Mouse (Mus musculus): ENCODE data around the gene Tmem178. TPM values are rescaled to one million over a fixed set of nuclear protein-coding genes. Genes with fewer than 3 reads are reported as not detected.
A peak's percentile ranks its signal among the peaks of the same experiment; 100 is the strongest.

Gene Tmem178
- polyA plus RNA-seq, 1 experiment from 2014 or later, result 4.5 TPM

DNA sequence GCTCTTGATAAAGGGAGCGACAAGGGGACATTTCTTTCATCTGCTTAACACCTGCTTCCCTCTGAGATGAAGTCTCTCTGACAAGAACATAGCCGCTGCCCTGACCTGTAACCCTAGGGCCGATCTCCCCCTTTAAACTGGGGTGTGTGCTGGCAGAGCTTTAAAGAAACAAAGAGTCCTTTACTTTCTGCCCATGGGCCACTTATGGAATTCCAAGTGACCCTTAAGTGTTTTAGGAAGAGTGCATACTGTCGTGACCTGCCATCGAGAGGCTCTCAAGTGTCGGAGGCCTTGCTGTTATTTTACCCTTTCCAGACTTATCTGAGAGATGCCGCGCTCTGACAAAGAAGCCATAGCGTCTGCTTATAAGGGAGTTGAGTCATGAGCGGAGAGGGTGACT, 35.7 kb downstream of the Tmem178 start:
- H3K27ac ChIP-seq, result no peak overlapping the region
- no peak for DNase-seq (ENCODE audit: low spot score)
- H3K27me3 ChIP-seq (ENCODE audit: insufficient read depth, poor library complexity, severe bottlenecking), result no peaks in the 10 kb centered on the region
- H3K4me1 ChIP-seq, result peaks cover 9% of the 10 kb centered on the region; the same call in 1 of the 2 replicates
- 34% methylated on average over 10 of the region's 10 CpGs for WGBS
- H3K36me3 ChIP-seq, result no peaks in the 10 kb centered on the region
- H3K4me3 ChIP-seq, result no peak overlapping the region; the same call in 1 of the 2 replicates
- no peaks in the 10 kb centered on the region for H3K9me3 ChIP-seq

DNA sequence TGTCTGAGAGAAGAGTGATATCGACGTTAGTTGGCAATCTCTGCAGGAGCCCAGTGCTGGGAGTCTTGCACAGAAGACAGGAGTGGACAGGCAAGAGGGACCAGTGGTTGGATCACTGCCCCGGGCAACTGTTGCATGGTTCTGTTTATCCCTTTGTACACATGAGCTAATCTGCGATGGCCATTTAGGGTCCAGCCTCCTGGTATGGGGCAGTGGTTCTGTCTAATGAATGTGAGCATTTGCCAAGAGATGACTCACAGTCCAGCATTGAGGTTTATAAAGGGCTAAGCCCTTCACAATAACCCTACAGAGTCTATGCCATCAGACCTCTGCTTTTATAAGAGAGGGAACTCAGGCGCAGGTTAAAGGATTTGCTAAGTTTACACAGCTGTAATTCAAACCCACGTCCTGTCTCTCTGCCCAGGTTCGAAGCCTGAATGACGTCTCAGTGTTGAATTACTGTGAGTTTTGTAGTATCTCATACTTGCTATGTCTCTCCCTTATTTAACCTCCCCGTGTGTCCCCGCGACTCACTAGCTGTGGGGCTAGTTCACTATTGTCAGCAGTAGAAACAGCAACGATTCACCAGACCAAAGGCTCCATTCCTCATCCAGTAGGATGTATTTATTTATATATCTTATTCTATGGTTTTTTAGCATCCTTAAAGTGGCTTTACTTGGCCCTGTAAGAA, 37.4 kb downstream of the Tmem178 start:
- WGBS, result 81% methylated on average over 12 of the region's 12 CpGs
- Histone ChIP-seq H3K4me3 (no peak overlapping the region), H3K27ac (peak overlapping the region; percentile 29; the same call in 1 of the 2 replicates), H3K4me1 (peaks cover 9% of the 10 kb centered on the region; the same call in 1 of the 2 replicates), H3K27me3 (ENCODE audit: insufficient read depth, poor library complexity, severe bottlenecking) (no peaks in the 10 kb centered on the region), H3K9me3 (no peaks in the 10 kb centered on the region), H3K36me3 (no peaks in the 10 kb centered on the region)
- no peak for DNase-seq (ENCODE audit: low spot score)

DNA sequence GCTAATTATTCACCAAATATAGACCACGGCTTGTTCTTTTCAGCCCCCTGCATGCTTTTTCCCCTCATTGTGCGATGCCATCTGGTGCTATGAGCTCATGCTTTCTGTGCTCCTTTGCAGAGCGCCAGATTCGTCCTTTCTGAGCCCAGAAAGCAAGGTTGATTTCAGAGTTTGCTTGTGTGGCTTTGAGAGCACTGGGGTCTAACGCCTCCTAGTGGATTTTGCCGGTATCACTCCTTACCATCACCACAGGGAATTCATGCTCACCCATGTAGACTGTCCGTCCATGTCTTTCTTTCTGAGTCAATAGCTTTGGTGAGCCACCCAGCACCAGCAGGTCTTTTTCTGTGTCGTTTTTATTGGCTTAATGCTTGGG, 38.0 kb downstream of the Tmem178 start:
- DNase-seq (ENCODE audit: low spot score), result peak; percentile 81
- Histone ChIP-seq H3K4me3 (no peak overlapping the region), H3K27ac (no peak overlapping the region), H3K9me3 (no peaks in the 10 kb centered on the region), H3K4me1 (peaks cover 9% of the 10 kb centered on the region; the same call in 1 of the 2 replicates), H3K27me3 (ENCODE audit: insufficient read depth, poor library complexity, severe bottlenecking) (no peaks in the 10 kb centered on the region), H3K36me3 (no peaks in the 10 kb centered on the region)
- 18% methylated on average over 8 of the region's 8 CpGs for WGBS

DNA sequence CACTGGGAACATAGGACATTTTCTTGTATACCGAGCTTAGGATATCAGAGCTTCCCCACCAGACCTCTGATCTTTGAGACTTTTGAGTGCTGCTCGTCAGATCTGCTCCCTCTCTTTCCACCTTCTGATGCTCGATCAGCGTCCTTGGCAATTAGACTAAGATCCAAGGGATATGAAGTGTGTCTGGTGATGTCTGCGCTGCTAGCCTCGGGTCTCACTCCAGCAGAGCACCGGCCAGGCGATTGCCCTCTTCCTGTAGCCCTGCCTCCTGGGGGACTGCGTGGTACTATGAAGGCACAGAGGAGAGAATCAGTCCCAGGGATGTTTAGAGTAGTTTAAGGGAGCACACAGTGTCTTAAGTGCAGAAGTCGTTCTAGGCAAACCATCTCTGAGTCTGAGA, 38.5 kb downstream of the Tmem178 start:
- 78% methylated on average over 10 of the region's 10 CpGs for WGBS
- peaks cover 9% of the 10 kb centered on the region; the same call in 1 of the 2 replicates for H3K4me1 ChIP-seq

DNA sequence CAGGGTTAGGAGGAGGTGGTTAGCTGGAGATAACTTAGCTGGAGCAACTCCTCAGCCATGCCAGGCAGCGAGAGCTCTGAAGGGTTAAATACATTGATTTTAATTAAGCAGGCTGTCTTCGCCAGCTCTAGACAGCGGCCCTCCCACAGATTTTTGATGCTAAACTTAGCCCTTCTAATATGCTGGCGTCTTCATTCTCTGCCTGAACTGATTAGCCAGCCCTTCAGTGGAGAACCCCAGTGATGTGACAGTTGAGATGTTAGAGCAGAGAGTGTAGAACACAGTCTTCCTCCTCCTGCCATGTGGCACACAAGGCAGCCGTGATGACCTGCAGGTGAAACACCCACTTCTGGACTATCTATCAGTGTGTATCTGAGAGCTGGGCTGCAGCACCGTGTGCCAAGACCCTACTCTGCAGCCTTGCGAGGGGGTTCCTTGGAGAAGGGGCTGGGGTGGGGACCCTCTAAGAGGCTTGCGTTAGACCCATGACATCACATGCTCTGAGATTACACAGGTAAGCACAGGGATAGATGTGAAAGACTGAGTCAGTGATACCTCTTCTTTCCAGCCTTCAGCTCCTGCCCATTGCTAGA, 47.2 kb downstream of the Tmem178 start:
- Histone ChIP-seq H3K36me3 (0 out of 2 replicates have a peak, but pooled peaks cover 3% of the 10 kb centered on the region), H3K4me1 (peaks cover 9% of the 10 kb centered on the region), H3K9me3 (no peaks in the 10 kb centered on the region), H3K27me3 (ENCODE audit: insufficient read depth, poor library complexity, severe bottlenecking) (no peaks in the 10 kb centered on the region), H3K27ac (0 out of 2 replicates have a peak overlapping the region, but pooled peaks have one; percentile 22), H3K4me3 (no peak overlapping the region)
- no peak for DNase-seq (ENCODE audit: low spot score)
- WGBS, result 41% methylated on average over 8 of the region's 8 CpGs

More for the DNA sequence above, 38.5 kb downstream of the Tmem178 start:
- H3K36me3 ChIP-seq, result no peaks in the 10 kb centered on the region
- no peak overlapping the region for H3K27ac ChIP-seq
- DNase-seq (ENCODE audit: low spot score), result no peak
- H3K9me3 ChIP-seq, result no peaks in the 10 kb centered on the region
- H3K4me3 ChIP-seq, result no peak overlapping the region
- no peaks in the 10 kb centered on the region for H3K27me3 ChIP-seq (ENCODE audit: insufficient read depth, poor library complexity, severe bottlenecking)

DNA sequence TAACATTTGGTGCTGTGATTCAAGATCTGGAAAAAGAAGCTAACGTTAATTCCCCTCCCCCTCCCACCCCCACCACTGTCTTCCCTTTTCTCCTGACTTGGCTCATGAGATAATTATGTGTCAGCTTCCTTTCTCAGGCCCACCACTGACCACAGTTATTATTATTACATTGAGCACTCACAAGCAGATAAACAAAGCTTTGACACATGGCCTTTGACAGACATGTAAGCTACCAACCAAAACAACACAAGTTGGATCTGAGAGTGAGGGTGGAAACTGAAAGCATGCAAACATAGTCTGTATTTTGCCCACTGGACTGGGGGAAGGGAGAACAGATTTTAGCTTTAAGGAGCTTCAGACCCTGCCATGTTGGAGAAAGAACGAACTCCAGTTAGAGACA, 52.8 kb downstream of the Tmem178 start:
- Histone ChIP-seq H3K27me3 (ENCODE audit: insufficient read depth, poor library complexity, severe bottlenecking) (no peaks in the 10 kb centered on the region), H3K4me3 (no peak overlapping the region), H3K27ac (no peak overlapping the region), H3K4me1 (no peaks in the 10 kb centered on the region; the same call in 1 of the 2 replicates), H3K9me3 (no peaks in the 10 kb centered on the region), H3K36me3 (peaks cover 3% of the 10 kb centered on the region; the same call in 1 of the 2 replicates)
- WGBS, result 56% methylated on average over 2 of the region's 2 CpGs
- no peak for DNase-seq (ENCODE audit: low spot score)

DNA sequence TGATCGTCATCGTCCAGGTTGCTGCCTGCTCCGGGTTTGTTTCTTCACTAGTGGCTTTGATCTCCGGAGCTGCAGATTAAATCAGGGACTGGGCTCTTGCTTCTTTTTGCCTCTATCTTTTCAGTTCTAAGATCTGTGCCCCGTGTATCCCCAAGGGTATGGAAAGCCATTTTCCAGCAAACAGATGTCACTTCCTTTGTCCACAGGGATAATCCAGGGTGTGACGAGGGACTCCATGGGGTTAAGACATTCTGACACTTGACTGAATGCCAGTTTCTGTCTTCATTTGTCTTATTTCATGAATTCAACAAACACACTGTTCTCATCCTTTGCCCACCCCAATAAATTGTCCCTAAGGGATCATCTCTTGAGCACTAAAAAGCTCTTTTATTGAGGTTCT, 54.5 kb downstream of the Tmem178 start:
- Histone ChIP-seq H3K36me3 (peaks cover 3% of the 10 kb centered on the region; the same call in 1 of the 2 replicates), H3K27me3 (ENCODE audit: insufficient read depth, poor library complexity, severe bottlenecking) (no peaks in the 10 kb centered on the region), H3K9me3 (no peaks in the 10 kb centered on the region), H3K4me3 (no peak overlapping the region), H3K27ac (no peak overlapping the region), H3K4me1 (peaks cover 2% of the 10 kb centered on the region; the same call in 1 of the 2 replicates)
- no peak for DNase-seq (ENCODE audit: low spot score)
- 64% methylated on average over 6 of the region's 6 CpGs for WGBS

DNA sequence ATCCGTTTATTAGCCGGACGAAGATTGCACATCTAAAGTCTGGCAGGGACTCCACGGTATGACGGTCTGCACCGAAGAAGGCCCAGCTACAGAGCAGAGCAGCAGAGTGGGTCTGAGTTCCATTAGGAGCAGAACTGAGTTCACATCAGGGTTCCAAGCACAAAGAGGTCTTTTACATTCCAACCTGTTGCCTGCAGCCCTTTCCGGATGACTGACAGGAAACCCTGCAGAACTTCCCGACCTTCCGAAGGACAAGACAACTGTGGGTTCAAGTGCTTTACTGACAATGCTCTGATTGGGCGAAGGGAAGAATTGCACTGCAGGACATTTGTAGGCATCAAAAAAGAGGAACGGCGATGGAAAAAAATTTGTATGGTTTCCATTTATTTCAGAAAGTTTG, 56.6 kb downstream of the Tmem178 start:
- Histone ChIP-seq H3K27me3 (ENCODE audit: insufficient read depth, poor library complexity, severe bottlenecking) (no peaks in the 10 kb centered on the region), H3K4me3 (no peak overlapping the region), H3K9me3 (no peaks in the 10 kb centered on the region), H3K27ac (no peak overlapping the region), H3K36me3 (peaks cover 2% of the 10 kb centered on the region; the same call in 1 of the 2 replicates), H3K4me1 (peaks cover 18% of the 10 kb centered on the region)
- 75% methylated on average over 12 of the region's 12 CpGs for WGBS
- no peak for DNase-seq (ENCODE audit: low spot score)

DNA sequence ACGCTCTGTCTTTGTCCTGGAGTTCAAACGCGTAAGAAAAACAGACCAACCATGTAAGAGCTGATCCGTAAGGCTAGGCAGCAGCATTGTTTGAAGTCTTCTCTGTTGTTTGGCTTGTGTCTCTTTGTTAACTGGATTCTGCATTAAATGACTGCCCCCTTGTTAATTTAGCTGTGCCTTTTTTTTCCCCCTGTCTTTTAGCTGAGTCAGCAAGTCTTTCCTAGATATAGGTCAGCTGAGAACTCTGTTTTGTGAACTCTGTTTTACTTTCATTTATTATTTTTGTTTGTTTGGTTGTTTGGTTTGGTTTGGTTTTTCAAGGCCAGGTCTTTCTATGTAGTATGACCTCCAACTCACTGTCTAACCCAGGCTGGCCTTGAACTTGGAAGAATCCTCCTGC, 57.2 kb downstream of the Tmem178 start:
- H3K27me3 ChIP-seq (ENCODE audit: insufficient read depth, poor library complexity, severe bottlenecking), result no peaks in the 10 kb centered on the region
- WGBS, result 92% methylated on average over 4 of the region's 4 CpGs
- no peak for DNase-seq (ENCODE audit: low spot score)
- no peak overlapping the region for H3K4me3 ChIP-seq
- H3K27ac ChIP-seq, result no peak overlapping the region
- H3K9me3 ChIP-seq, result no peaks in the 10 kb centered on the region
- peaks cover 20% of the 10 kb centered on the region for H3K4me1 ChIP-seq
- no peaks in the 10 kb centered on the region; the same call in 1 of the 2 replicates for H3K36me3 ChIP-seq

DNA sequence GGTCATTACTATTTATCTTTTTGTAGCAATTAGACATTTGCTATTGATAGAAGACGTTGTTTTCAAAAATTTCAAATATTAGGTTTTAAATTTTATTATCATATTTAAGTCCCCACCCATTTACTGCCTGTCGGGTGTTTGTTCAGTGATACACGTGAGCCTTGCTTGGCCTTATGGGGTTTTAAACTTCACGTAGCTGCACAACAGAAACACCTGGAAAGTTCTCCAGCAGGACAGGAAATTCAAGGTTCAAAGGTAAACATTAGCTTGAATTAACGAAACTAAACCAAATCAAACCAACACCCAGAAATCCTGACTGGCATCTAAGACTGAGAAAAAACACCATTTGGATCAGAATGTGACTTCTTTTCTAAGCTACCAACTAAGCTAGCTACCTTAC, 57.7 kb downstream of the Tmem178 start:
- Histone ChIP-seq H3K4me3 (no peak overlapping the region), H3K27ac (no peak overlapping the region), H3K4me1 (peaks cover 20% of the 10 kb centered on the region), H3K36me3 (no peaks in the 10 kb centered on the region), H3K9me3 (no peaks in the 10 kb centered on the region), H3K27me3 (ENCODE audit: insufficient read depth, poor library complexity, severe bottlenecking) (no peaks in the 10 kb centered on the region)
- 81% methylated on average over 5 of the region's 5 CpGs for WGBS
- no peak for DNase-seq (ENCODE audit: low spot score)

DNA sequence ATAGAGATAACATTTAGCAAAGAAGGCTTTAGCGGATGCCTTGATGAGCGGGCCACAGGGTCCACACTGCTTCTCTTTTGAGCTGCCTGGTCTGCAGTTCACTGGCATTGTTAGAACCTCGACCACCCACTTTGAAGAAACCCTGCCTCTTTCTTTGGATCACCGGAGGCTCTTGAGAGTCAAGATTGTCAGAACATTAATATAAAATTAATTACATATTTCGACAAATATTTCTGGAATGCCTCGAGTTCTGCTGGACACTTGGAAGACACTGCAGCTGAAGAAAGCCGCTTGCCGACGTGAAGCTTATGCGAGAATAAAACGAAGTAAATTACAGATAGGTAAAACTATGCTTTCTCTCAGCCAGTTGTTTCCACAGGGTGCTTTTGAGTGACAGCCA, 60.0 kb downstream of the Tmem178 start:
- Histone ChIP-seq H3K9me3 (no peaks in the 10 kb centered on the region), H3K36me3 (no peaks in the 10 kb centered on the region), H3K4me3 (no peak overlapping the region), H3K27me3 (ENCODE audit: insufficient read depth, poor library complexity, severe bottlenecking) (no peaks in the 10 kb centered on the region), H3K27ac (peak overlapping the region; percentile 83; the same call in 1 of the 2 replicates), H3K4me1 (peaks cover 23% of the 10 kb centered on the region)
- DNase-seq (ENCODE audit: low spot score), result no peak
- WGBS, result 76% methylated on average over 11 of the region's 11 CpGs

DNA sequence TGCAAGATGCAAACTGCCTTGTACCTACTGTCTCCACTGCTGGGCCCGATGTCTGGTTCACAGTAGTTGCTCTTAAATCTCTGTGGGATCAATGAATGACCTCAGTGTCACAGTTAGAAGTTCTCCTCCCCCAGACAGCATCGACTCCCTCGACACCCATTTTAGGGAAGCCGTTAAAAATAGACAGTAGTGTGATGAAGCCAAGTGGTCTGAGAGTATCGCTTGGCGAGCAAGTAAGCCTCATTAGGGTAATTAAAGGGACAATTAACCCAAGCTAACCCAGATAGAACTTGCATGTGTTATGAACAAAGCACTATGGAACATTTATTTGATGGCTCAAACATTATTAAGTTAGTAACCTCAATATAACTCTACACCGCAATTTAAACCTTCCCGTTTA, 60.9 kb downstream of the Tmem178 start:
- Histone ChIP-seq H3K9me3 (no peaks in the 10 kb centered on the region), H3K4me3 (no peak overlapping the region), H3K27ac (peak overlapping the region; percentile 83), H3K27me3 (ENCODE audit: insufficient read depth, poor library complexity, severe bottlenecking) (no peaks in the 10 kb centered on the region), H3K4me1 (peaks cover 29% of the 10 kb centered on the region), H3K36me3 (no peaks in the 10 kb centered on the region)
- WGBS, result 54% methylated on average over 8 of the region's 8 CpGs
- no peak for DNase-seq (ENCODE audit: low spot score)

DNA sequence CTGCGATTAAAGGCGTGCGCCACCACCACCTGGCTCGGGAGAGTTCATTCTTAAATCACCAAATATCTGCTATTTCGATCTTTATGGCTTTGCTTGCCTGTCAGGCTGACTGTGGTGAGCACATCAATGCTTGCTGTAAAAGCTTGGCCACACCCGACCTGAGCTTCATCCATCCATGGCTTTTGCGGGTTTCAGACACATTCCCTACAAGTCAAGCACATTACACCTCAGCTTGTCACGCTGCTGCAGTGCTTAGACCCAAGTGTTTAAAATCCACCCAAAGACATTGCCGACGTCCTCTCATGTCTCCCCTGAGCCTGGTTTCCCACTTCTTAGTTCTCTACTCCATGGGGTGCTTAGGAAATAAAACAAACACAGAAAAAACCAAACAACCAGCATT, 64.7 kb downstream of the Tmem178 start:
- Histone ChIP-seq H3K36me3 (no peaks in the 10 kb centered on the region), H3K4me1 (peaks cover 43% of the 10 kb centered on the region), H3K9me3 (no peaks in the 10 kb centered on the region), H3K4me3 (no peak overlapping the region), H3K27me3 (ENCODE audit: insufficient read depth, poor library complexity, severe bottlenecking) (no peaks in the 10 kb centered on the region), H3K27ac (no peak overlapping the region; the same call in 1 of the 2 replicates)
- no peak for DNase-seq (ENCODE audit: low spot score)
- WGBS, result 85% methylated on average over 10 of the region's 10 CpGs

Measured in heart, embryonic 10.5 days (tissue).